Mouse (Mus musculus) urinary bladder, postnatal 10 days (tissue): ENCODE results near the gene Exosc1.

Source experiments
- DNase-seq: peaks from one replicate; pipeline ENCODE4 v3.0.0; 2022; ENCODE audit warnings: low spot score

Gene Exosc1

DNA sequence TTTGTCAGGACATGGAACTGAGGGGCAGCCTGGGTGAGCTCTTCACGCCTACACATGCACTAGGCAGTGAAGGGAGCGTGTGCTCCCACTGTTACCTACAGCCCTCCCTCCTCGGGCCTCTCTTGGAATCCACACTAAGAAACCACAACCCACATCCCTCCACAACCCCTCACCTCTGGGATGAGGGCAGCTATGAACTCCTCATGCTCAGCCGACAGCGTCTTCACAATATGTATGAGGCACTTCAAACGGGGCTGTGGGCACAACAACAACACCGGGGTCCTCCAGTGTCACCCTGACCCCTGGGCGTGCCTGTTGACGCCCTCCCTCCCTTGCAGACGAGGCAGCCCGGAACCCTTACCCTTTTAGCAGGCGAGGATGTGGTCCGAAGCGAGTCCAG, 58.9 kb downstream of the Exosc1 start:
- DNase-seq, result no peak
